Mouse (Mus musculus): ENCODE data around the gene Lin7a. TPM values are rescaled to one million over a fixed set of nuclear protein-coding genes. Genes with fewer than 3 reads are reported as not detected.

Lin7a gene
- total and polyA plus RNA-seq, 3 experiments, result not detected

GRCm38 (mm10) chr10:107347842-107348241, 76.4 kb downstream of the Lin7a start:
- dilution Hi-C loops (cut with MboI; ENCODE audit: extremely low pct_ligation_motif_present, extremely low pct_unique_long_range_greater_than_20kb, low sequenced_read_pairs), result no loop called here

GRCm38 (mm10) chr10:107351696-107352485, 80.4 kb downstream of the Lin7a start:
- Histone ChIP-seq H3K79me2 (replicated peaks; ENCODE audit: control insufficient read depth, extremely low read depth, insufficient read depth, poor library complexity, severe bottlenecking) (no peaks in the 10 kb centered on the region), H3K4me2 (ENCODE audit: insufficient read depth, low read depth, poor library complexity, severe bottlenecking) (no peak overlapping the region), H3K36me3 (replicated peaks in 1 of 2; ENCODE audit: control insufficient read depth in 1 of 2, insufficient read depth in 1 of 2, low read length in 1 of 2) (no peaks in the 10 kb centered on the region), H3K4me3 (replicated peaks in 1 of 3; ENCODE audit: low read depth in 2 of 3, low read length in 2 of 3, poor library complexity in 1 of 3) (no peak overlapping the region), H3K27ac (ENCODE audit: insufficient read depth, low read depth) (no peak overlapping the region), H3K9ac (ENCODE audit: insufficient read depth, low read depth) (no peak overlapping the region), H3K4me1 (ENCODE audit: control insufficient read depth in 1 of 2, insufficient read depth in 2 of 2) (no peaks in the 10 kb centered on the region), H3K9me3 (replicated peaks; ENCODE audit: low read length) (peaks cover 25% of the 10 kb centered on the region), H3K27me3 (replicated peaks) (no peaks in the 10 kb centered on the region)
- dilution Hi-C loops (cut with MboI; ENCODE audit: extremely low pct_ligation_motif_present, extremely low pct_unique_long_range_greater_than_20kb, low sequenced_read_pairs) (no loop called here), in situ Hi-C loops (cut with MboI; ENCODE audit: low pct_ligation_motif_present, low pct_unique_long_range_greater_than_20kb, low sequenced_read_pairs) (no loop called here)
- TF ChIP-seq ZC3H11A (IDR thresholded peaks at IDR 0.05; ENCODE audit: low read depth, low read length) (no peak), ELF1 (IDR thresholded peaks at IDR 0.05; ENCODE audit: low read depth, low read length) (no peak), JUN (IDR thresholded peaks at IDR 0.05; ENCODE audit: insufficient read depth, low read depth, low read length) (no peak), TCF12 (IDR thresholded peaks at IDR 0.05; ENCODE audit: low read depth, low read length) (no peak), EP300 (IDR thresholded peaks at IDR 0.05; ENCODE audit: low read length) (no peak), GABPA (IDR thresholded peaks at IDR 0.05; ENCODE audit: insufficient replicate concordance, low read depth, low read length) (no peak), MYC (IDR thresholded peaks at IDR 0.05; ENCODE audit: low read depth, low read length) (no peak), E2F4 (IDR thresholded peaks at IDR 0.05; ENCODE audit: insufficient replicate concordance, low read depth, low read length) (no peak), CTCF (conservative IDR thresholded peaks at IDR 0.05 in 1 of 2, IDR thresholded peaks at IDR 0.05 in 1 of 2; ENCODE audit: low read depth in 2 of 2, low read length in 2 of 2) (no peak), NRF1 (IDR thresholded peaks at IDR 0.05; ENCODE audit: low read depth, low read length) (no peak), RAD21 (IDR thresholded peaks at IDR 0.05; ENCODE audit: low read depth, low read length) (no peak), POLR2A (IDR thresholded peaks at IDR 0.05; ENCODE audit: low read depth, low read length) (no peak), HCFC1 (IDR thresholded peaks at IDR 0.05; ENCODE audit: low read depth, low read length) (no peak), MAX (IDR thresholded peaks at IDR 0.05; ENCODE audit: low read length) (no peak), MAZ (IDR thresholded peaks at IDR 0.05; ENCODE audit: low read depth, low read length) (no peak), USF2 (conservative IDR thresholded peaks at IDR 0.05; ENCODE audit: low read depth, low read length) (no peak), MXI1 (IDR thresholded peaks at IDR 0.05; ENCODE audit: low read depth, low read length) (no peak), CHD2 (IDR thresholded peaks at IDR 0.05; ENCODE audit: low read length) (no peak)
- DNase-seq (ENCODE audit: extremely low read depth), result no peak

More at GRCm38 (mm10) chr10:107347842-107348241, 76.4 kb downstream of the Lin7a start:
- no peaks in the 10 kb centered on the region for H3K79me2 ChIP-seq (replicated peaks; ENCODE audit: control insufficient read depth, extremely low read depth, insufficient read depth, poor library complexity, severe bottlenecking)
- no peak overlapping the region for H3K9ac ChIP-seq (ENCODE audit: insufficient read depth, low read depth)
- H3K27ac ChIP-seq (ENCODE audit: insufficient read depth, low read depth), result no peak overlapping the region
- no peak overlapping the region for H3K4me3 ChIP-seq (replicated peaks in 1 of 3; ENCODE audit: low read depth in 2 of 3, low read length in 2 of 3, poor library complexity in 1 of 3)
- no peak for TF ChIP-seq TCF12 (IDR thresholded peaks at IDR 0.05; ENCODE audit: low read depth, low read length)
- no peak for TF ChIP-seq SIN3A (IDR thresholded peaks at IDR 0.05; ENCODE audit: low read length)
- TF ChIP-seq USF2 (conservative IDR thresholded peaks at IDR 0.05; ENCODE audit: low read depth, low read length), result no peak
- TF ChIP-seq ELF1 (IDR thresholded peaks at IDR 0.05; ENCODE audit: low read depth, low read length), result no peak
- no peak for TF ChIP-seq POLR2AphosphoS2 (IDR thresholded peaks at IDR 0.05; ENCODE audit: low read depth, low read length)
- no peak for TF ChIP-seq MAFK (IDR thresholded peaks at IDR 0.05; ENCODE audit: insufficient replicate concordance, low read length)
- TF ChIP-seq CTCF (conservative IDR thresholded peaks at IDR 0.05 in 1 of 2, IDR thresholded peaks at IDR 0.05 in 1 of 2; ENCODE audit: low read depth in 2 of 2, low read length in 2 of 2), result no peak
- TF ChIP-seq IRF4 (IDR thresholded peaks at IDR 0.05; ENCODE audit: low read depth, low read length), result no peak
- no peak for TF ChIP-seq MYC (IDR thresholded peaks at IDR 0.05; ENCODE audit: low read depth, low read length)
- no peak for TF ChIP-seq RCOR1 (conservative IDR thresholded peaks at IDR 0.05; ENCODE audit: low read depth, low read length)
- no peak for TF ChIP-seq E2F4 (IDR thresholded peaks at IDR 0.05; ENCODE audit: insufficient replicate concordance, low read depth, low read length)
- TF ChIP-seq NRF1 (IDR thresholded peaks at IDR 0.05; ENCODE audit: low read depth, low read length), result no peak
- no peak for TF ChIP-seq MAX (IDR thresholded peaks at IDR 0.05; ENCODE audit: low read length)
- TF ChIP-seq ZMIZ1 (IDR thresholded peaks at IDR 0.05; ENCODE audit: low read depth, low read length), result no peak
- no peak for TF ChIP-seq MEF2A (IDR thresholded peaks at IDR 0.05; ENCODE audit: borderline replicate concordance, low read depth, low read length)
- no peak for TF ChIP-seq NELFE (IDR thresholded peaks at IDR 0.05; ENCODE audit: low read depth, low read length)
- no peak for TF ChIP-seq PAX5 (IDR thresholded peaks at IDR 0.05; ENCODE audit: low read length)
- H3K36me3 ChIP-seq (replicated peaks in 1 of 2; ENCODE audit: control insufficient read depth in 1 of 2, insufficient read depth in 1 of 2, low read length in 1 of 2), result no peaks in the 10 kb centered on the region
- DNase-seq (ENCODE audit: extremely low read depth), result no peak
- H3K4me1 ChIP-seq (ENCODE audit: control insufficient read depth in 1 of 2, insufficient read depth in 2 of 2), result no peaks in the 10 kb centered on the region
- in situ Hi-C loops (cut with MboI; ENCODE audit: low pct_ligation_motif_present, low pct_unique_long_range_greater_than_20kb, low sequenced_read_pairs), result no loop called here
- H3K27me3 ChIP-seq (replicated peaks), result no peaks in the 10 kb centered on the region
- no peak overlapping the region for H3K4me2 ChIP-seq (ENCODE audit: insufficient read depth, low read depth, poor library complexity, severe bottlenecking)
- peaks cover 19% of the 10 kb centered on the region for H3K9me3 ChIP-seq (replicated peaks; ENCODE audit: low read length)
